Mouse (Mus musculus): ENCODE results near the gene Fam120c. TPM values are rescaled to one million over a fixed set of nuclear protein-coding genes. Genes with fewer than 3 reads are reported as not detected.
"Not testable (repeated sequence)": the region's sequence is repeated elsewhere in the genome, so short reads cannot be mapped to it uniquely, and the experiment has no call there.

Fam120c gene
- polyA plus RNA-seq, 1 experiment from 2014 or later = 3.8 TPM

DNA sequence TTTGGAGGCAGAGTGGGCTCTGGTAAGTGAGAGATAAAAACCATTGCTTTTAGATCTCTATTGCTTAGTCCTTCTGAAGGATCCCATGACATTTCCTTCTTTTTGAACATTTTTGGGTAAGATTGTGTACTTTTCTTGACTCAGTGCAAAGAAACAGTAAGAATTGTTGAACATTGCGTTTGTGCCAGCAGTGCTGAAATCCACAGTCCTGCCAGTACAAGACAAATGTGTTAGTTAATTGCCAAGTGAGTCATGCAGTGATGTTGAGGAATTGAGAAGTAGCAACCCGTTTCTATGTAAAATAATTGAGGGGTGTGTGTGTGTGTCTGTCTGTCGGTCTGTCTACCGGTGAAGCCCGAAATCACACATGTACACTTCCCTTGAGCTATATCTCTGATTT, 5.3 kb downstream of the Fam120c start:
- no peaks in the 10 kb centered on the region for H3K36me3 ChIP-seq (ENCODE audit: control insufficient read depth, insufficient read depth, low read length)
- H3K9me3 ChIP-seq (ENCODE audit: control insufficient read depth, low read length) = no peaks in the 10 kb centered on the region
- no peak overlapping the region for H3K27ac ChIP-seq (ENCODE audit: low read depth, low read length)
- ATAC-seq (ENCODE audit: low FRiP score) = no peak
- H3K4me3 ChIP-seq (ENCODE audit: low read depth, low read length) = no peak overlapping the region
- H3K4me1 ChIP-seq (ENCODE audit: control insufficient read depth, insufficient read depth, low read length) = peaks cover 5% of the 10 kb centered on the region
- H3K9ac ChIP-seq (ENCODE audit: low read length) = no peak overlapping the region
- 0 out of 2 replicates have a peak, but pooled peaks cover 2% of the 10 kb centered on the region for H3K27me3 ChIP-seq (ENCODE audit: control insufficient read depth, insufficient read depth, low read length)
- H3K4me2 ChIP-seq = no peak overlapping the region
- WGBS = 89% methylated on average over 5 of the region's 5 CpGs
- no peak for DNase-seq (ENCODE audit: low spot score, missing footprints)

DNA sequence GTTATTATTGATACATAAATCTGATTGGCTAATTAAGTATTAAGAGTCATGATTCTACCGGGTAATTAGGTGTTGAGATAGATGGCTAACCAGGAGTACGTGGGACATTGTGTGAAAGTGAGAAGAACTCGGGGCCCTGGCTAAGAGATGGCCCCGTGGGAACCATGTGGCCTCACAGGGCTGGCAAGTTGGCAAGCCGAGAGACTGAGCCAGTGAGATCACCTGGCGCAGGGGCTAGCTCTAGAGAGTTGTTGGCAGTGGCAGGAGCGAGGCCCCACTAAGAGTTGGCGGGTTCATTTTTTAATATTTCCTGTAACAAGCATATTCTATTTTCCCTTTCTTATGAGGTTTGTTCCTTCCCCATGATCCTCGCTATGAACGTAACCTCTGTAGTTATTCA, 74.8 kb downstream of the Fam120c start:
- DNase-seq (ENCODE audit: low spot score, missing footprints) = no peak
- WGBS = 85% methylated on average over 10 of the region's 10 CpGs
- Histone ChIP-seq H3K27me3 (ENCODE audit: control insufficient read depth, insufficient read depth, low read length) (no peaks in the 10 kb centered on the region; the same call in 1 of the 2 replicates), H3K27ac (ENCODE audit: low read depth, low read length) (no peak overlapping the region), H3K4me3 (ENCODE audit: low read depth, low read length) (no peak overlapping the region), H3K9me3 (ENCODE audit: control insufficient read depth, low read length) (no peaks in the 10 kb centered on the region), H3K4me1 (ENCODE audit: control insufficient read depth, insufficient read depth, low read length) (no peaks in the 10 kb centered on the region), H3K36me3 (ENCODE audit: control insufficient read depth, insufficient read depth, low read length) (no peaks in the 10 kb centered on the region), H3K4me2 (no peak overlapping the region), H3K9ac (ENCODE audit: low read length) (no peak overlapping the region)
- ATAC-seq (ENCODE audit: low FRiP score) = no peak

GRCm38 (mm10) chrX:151420791-151421190, 76.8 kb downstream of the Fam120c start:
- H3K9ac ChIP-seq (ENCODE audit: low read length) = no peak overlapping the region
- WGBS = 94% methylated on average over 1 of the region's 1 CpGs

GRCm38 (mm10) chrX:151443637-151444036, 99.7 kb downstream of the Fam120c start:
- Histone ChIP-seq H3K27me3 (ENCODE audit: control insufficient read depth, insufficient read depth, low read length) (no peaks in the 10 kb centered on the region), H3K9me3 (ENCODE audit: control insufficient read depth, low read length) (no peaks in the 10 kb centered on the region), H3K4me2 (no peak overlapping the region), H3K9ac (ENCODE audit: low read length) (no peak overlapping the region), H3K4me1 (ENCODE audit: control insufficient read depth, insufficient read depth, low read length) (no peaks in the 10 kb centered on the region), H3K4me3 (ENCODE audit: low read depth, low read length) (no peak overlapping the region), H3K27ac (ENCODE audit: low read depth, low read length) (no peak overlapping the region), H3K36me3 (ENCODE audit: control insufficient read depth, insufficient read depth, low read length) (no peaks in the 10 kb centered on the region)
- ATAC-seq (ENCODE audit: low FRiP score) = no peak
- no peak for DNase-seq (ENCODE audit: low spot score, missing footprints)

More at GRCm38 (mm10) chrX:151420791-151421190, 76.8 kb downstream of the Fam120c start:
- Histone ChIP-seq H3K27me3 (ENCODE audit: control insufficient read depth, insufficient read depth, low read length) (no peaks in the 10 kb centered on the region; the same call in 1 of the 2 replicates), H3K27ac (ENCODE audit: low read depth, low read length) (no peak overlapping the region), H3K9me3 (ENCODE audit: control insufficient read depth, low read length) (no peaks in the 10 kb centered on the region), H3K4me1 (ENCODE audit: control insufficient read depth, insufficient read depth, low read length) (no peaks in the 10 kb centered on the region), H3K4me2 (no peak overlapping the region), H3K4me3 (ENCODE audit: low read depth, low read length) (no peak overlapping the region), H3K36me3 (ENCODE audit: control insufficient read depth, insufficient read depth, low read length) (no peaks in the 10 kb centered on the region)
- no peak for DNase-seq (ENCODE audit: low spot score, missing footprints)
- no peak for ATAC-seq (ENCODE audit: low FRiP score)

DNA sequence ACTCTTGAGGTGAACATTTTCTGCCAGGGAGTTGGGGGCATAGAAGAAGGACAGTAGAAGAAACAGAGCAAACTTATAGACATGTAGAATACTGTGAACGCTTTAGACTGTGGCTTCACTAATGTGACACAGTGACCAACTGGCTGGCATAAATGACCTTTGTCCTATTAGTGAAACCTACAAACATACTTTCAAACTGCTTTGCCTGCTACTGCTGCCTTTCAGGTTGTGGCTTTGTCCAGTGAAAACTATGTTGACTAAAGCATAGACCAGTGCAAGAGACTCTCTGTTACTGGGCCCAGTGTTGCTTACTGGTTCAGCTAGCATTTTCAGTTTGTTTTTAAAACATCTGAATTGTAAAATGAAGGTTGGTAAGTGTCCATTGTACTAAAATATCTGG, 100.2 kb downstream of the Fam120c start:
- Histone ChIP-seq H3K27ac (ENCODE audit: low read depth, low read length) (no peak overlapping the region), H3K4me1 (ENCODE audit: control insufficient read depth, insufficient read depth, low read length) (no peaks in the 10 kb centered on the region), H3K36me3 (ENCODE audit: control insufficient read depth, insufficient read depth, low read length) (no peaks in the 10 kb centered on the region), H3K27me3 (ENCODE audit: control insufficient read depth, insufficient read depth, low read length) (no peaks in the 10 kb centered on the region), H3K9ac (ENCODE audit: low read length) (no peak overlapping the region), H3K4me3 (ENCODE audit: low read depth, low read length) (no peak overlapping the region), H3K9me3 (ENCODE audit: control insufficient read depth, low read length) (no peaks in the 10 kb centered on the region), H3K4me2 (no peak overlapping the region)
- 91% methylated on average over 1 of the region's 1 CpGs for WGBS
- no peak for DNase-seq (ENCODE audit: low spot score, missing footprints)
- ATAC-seq (ENCODE audit: low FRiP score) = no peak

DNA sequence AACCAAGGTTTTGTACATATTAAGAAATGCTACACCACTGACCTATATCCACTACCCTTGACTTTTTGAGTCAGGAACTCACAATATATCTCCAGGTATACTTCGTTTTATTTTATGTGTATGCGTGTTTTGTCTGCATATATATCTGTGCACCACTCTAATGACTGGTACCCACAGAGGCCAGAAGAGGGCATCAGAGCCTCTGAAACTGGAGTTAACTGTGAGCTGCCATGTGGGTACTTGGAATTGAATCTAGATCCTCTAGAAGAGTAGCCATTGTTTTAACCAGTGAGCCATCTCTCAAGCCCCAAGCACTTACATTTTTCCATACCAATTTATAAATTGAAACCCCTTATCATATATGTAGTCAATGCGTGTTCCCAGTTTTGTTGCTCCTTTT, 144.2 kb downstream of the Fam120c start:
- no peaks in the 10 kb centered on the region for H3K36me3 ChIP-seq (ENCODE audit: control insufficient read depth, insufficient read depth, low read length)

GRCm38 (mm10) chrX:151493269-151493668, 149.3 kb downstream of the Fam120c start:
- H3K36me3 ChIP-seq (ENCODE audit: control insufficient read depth, insufficient read depth, low read length); H3K4me2 ChIP-seq; H3K27ac ChIP-seq (ENCODE audit: low read depth, low read length); H3K9ac ChIP-seq (ENCODE audit: low read length); DNase-seq (ENCODE audit: low spot score, missing footprints); H3K4me3 ChIP-seq (ENCODE audit: low read depth, low read length); H3K9me3 ChIP-seq (ENCODE audit: control insufficient read depth, low read length); H3K4me1 ChIP-seq (ENCODE audit: control insufficient read depth, insufficient read depth, low read length); H3K27me3 ChIP-seq (ENCODE audit: control insufficient read depth, insufficient read depth, low read length); ATAC-seq (ENCODE audit: low FRiP score): not testable (repeated sequence)
- 98% methylated on average over 4 of the region's 4 CpGs for WGBS

More for the DNA sequence above, 144.2 kb downstream of the Fam120c start:
- ATAC-seq (ENCODE audit: low FRiP score) = no peak
- Histone ChIP-seq H3K4me1 (ENCODE audit: control insufficient read depth, insufficient read depth, low read length) (no peaks in the 10 kb centered on the region), H3K4me3 (ENCODE audit: low read depth, low read length) (no peak overlapping the region), H3K9me3 (ENCODE audit: control insufficient read depth, low read length) (no peaks in the 10 kb centered on the region), H3K4me2 (no peak overlapping the region), H3K27ac (ENCODE audit: low read depth, low read length) (no peak overlapping the region), H3K27me3 (ENCODE audit: control insufficient read depth, insufficient read depth, low read length) (no peaks in the 10 kb centered on the region), H3K9ac (ENCODE audit: low read length) (no peak overlapping the region)
- WGBS = 87% methylated on average over 3 of the region's 3 CpGs
- DNase-seq (ENCODE audit: low spot score, missing footprints) = no peak

GRCm38 (mm10) chrX:151496596-151496995, 152.6 kb downstream of the Fam120c start:
- 80% methylated on average over 1 of the region's 1 CpGs for WGBS
- Histone ChIP-seq H3K9me3 (ENCODE audit: control insufficient read depth, low read length) (no peaks in the 10 kb centered on the region), H3K27ac (ENCODE audit: low read depth, low read length) (no peak overlapping the region)

DNA sequence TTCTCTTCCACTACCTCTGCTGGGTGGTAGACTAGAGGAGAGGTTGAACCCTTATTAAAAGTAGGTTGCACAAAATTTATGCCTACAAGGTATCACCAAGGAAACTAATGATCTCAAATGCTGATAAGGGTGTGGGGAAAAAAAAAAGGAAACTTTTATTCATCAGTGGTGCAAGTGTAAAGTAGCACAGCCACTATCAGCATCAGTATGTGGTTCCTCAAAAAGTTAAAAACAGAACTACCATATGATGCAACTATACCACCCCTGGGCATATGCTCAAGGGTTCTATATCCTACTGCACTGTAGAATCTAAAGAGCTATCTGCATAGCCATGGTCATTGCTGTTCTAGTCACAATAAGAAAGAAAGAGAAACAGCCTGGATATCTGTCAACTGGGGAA, 164.6 kb downstream of the Fam120c start:
- no peak for ATAC-seq (ENCODE audit: low FRiP score)
- Histone ChIP-seq H3K4me1 (ENCODE audit: control insufficient read depth, insufficient read depth, low read length) (no peaks in the 10 kb centered on the region), H3K4me3 (ENCODE audit: low read depth, low read length) (no peak overlapping the region), H3K4me2 (no peak overlapping the region), H3K9me3 (ENCODE audit: control insufficient read depth, low read length) (no peaks in the 10 kb centered on the region), H3K27me3 (ENCODE audit: control insufficient read depth, insufficient read depth, low read length) (no peaks in the 10 kb centered on the region), H3K36me3 (ENCODE audit: control insufficient read depth, insufficient read depth, low read length) (no peaks in the 10 kb centered on the region), H3K27ac (ENCODE audit: low read depth, low read length) (no peak overlapping the region), H3K9ac (ENCODE audit: low read length) (no peak overlapping the region)
- no peak for DNase-seq (ENCODE audit: low spot score, missing footprints)

More at GRCm38 (mm10) chrX:151496596-151496995, 152.6 kb downstream of the Fam120c start:
- no peak overlapping the region for H3K4me3 ChIP-seq (ENCODE audit: low read depth, low read length)
- no peak for ATAC-seq (ENCODE audit: low FRiP score)
- H3K27me3 ChIP-seq (ENCODE audit: control insufficient read depth, insufficient read depth, low read length) = no peaks in the 10 kb centered on the region
- H3K36me3 ChIP-seq (ENCODE audit: control insufficient read depth, insufficient read depth, low read length) = no peaks in the 10 kb centered on the region
- no peak for DNase-seq (ENCODE audit: low spot score, missing footprints)
- H3K4me1 ChIP-seq (ENCODE audit: control insufficient read depth, insufficient read depth, low read length) = no peaks in the 10 kb centered on the region
- H3K9ac ChIP-seq (ENCODE audit: low read length) = no peak overlapping the region
- H3K4me2 ChIP-seq = no peak overlapping the region

DNA sequence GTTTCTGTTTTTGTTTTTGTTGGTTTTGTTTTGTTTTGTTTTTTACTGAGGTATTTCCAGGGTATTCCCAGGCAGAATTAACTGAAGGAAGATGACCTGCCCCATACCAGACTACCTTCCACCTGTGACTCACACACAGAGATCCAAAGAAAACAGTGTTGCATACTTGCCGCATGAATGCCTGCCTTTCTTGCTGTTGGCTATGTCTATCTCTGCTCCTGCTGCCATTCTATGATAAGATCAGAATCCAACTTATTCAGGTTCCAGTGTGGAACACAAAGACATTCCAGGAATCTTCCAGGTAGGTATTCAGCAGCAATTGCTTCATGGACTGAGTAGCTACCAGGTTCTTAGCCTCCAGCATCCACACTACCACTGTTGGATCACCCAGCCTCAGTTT, 165.9 kb downstream of the Fam120c start:
- no peaks in the 10 kb centered on the region for H3K9me3 ChIP-seq (ENCODE audit: control insufficient read depth, low read length)
- no peak overlapping the region for H3K4me2 ChIP-seq
- no peak for ATAC-seq (ENCODE audit: low FRiP score)
- no peak for DNase-seq (ENCODE audit: low spot score, missing footprints)
- no peaks in the 10 kb centered on the region for H3K36me3 ChIP-seq (ENCODE audit: control insufficient read depth, insufficient read depth, low read length)
- no peak overlapping the region for H3K27ac ChIP-seq (ENCODE audit: low read depth, low read length)
- 100% methylated on average over 1 of the region's 1 CpGs for WGBS
- H3K4me1 ChIP-seq (ENCODE audit: control insufficient read depth, insufficient read depth, low read length) = no peaks in the 10 kb centered on the region
- no peak overlapping the region for H3K4me3 ChIP-seq (ENCODE audit: low read depth, low read length)
- no peak overlapping the region for H3K9ac ChIP-seq (ENCODE audit: low read length)
- H3K27me3 ChIP-seq (ENCODE audit: control insufficient read depth, insufficient read depth, low read length) = no peaks in the 10 kb centered on the region
